Mouse (Mus musculus) adrenal gland, postnatal 14 days (tissue): ENCODE results near the gene Sertad1. TPM values are rescaled to one million over a fixed set of nuclear protein-coding genes. Genes with fewer than 3 reads are reported as not detected.

Experiments
- total RNA-seq: library from RNA; stranded (reverse); gene quantifications from 2 replicates; pipeline ENCODE4 v1.2.3, GENCODE M21; 2021

Sertad1 gene
- total RNA-seq, 1 experiment from 2014 or later: 26.3 TPM

Other genes with a start within 250 kb of the Sertad1 start
- gene Numbl, start 228.5 kb upstream of the Sertad1 start, total RNA-seq: 8.7 and 11.9 TPM in 2 replicates
- 122 and 126 TPM in 2 replicates for gene Ltbp4, start 149.2 kb upstream of the Sertad1 start, total RNA-seq
- 16.1 and 26.1 TPM in 2 replicates for gene Shkbp1, start 130.9 kb upstream of the Sertad1 start, total RNA-seq
- gene Gm20479, start 129.5 kb upstream of the Sertad1 start, total RNA-seq: 1.8 TPM in 2 replicates
- 0.74 and 1.5 TPM in 2 replicates for gene Sptbn4, start 39.2 kb upstream of the Sertad1 start, total RNA-seq
- gene Blvrb, start 38.9 kb upstream of the Sertad1 start, total RNA-seq: 72.6 and 76.9 TPM in 2 replicates
- gene Sertad3, start 13.1 kb upstream of the Sertad1 start, total RNA-seq: 12.9 and 15.7 TPM in 2 replicates
- 2.7 and 3.5 TPM in 2 replicates for gene Prx, start 12.4 kb downstream of the Sertad1 start, total RNA-seq
- 0.44 and 0.64 TPM in 2 replicates for gene Hipk4, start 36.4 kb downstream of the Sertad1 start, total RNA-seq
- gene Pld3, start 66.3 kb downstream of the Sertad1 start, total RNA-seq: 87.2 and 100 TPM in 2 replicates
- gene 2310022A10Rik, start 66.3 kb downstream of the Sertad1 start, total RNA-seq: 13.6 and 14.4 TPM in 2 replicates
- 197 and 255 TPM in 2 replicates for gene Akt2, start 104.6 kb downstream of the Sertad1 start, total RNA-seq
- 0.26 and 0.83 TPM in 2 replicates for gene Ttc9b, start 167.0 kb downstream of the Sertad1 start, total RNA-seq
- gene Map3k10, start 187.7 kb downstream of the Sertad1 start, total RNA-seq: 25.3 and 29.6 TPM in 2 replicates
- 1.6 and 2.6 TPM in 2 replicates for gene Zfp607b, start 202.4 kb downstream of the Sertad1 start, total RNA-seq
- gene Zfp60, start 244.5 kb downstream of the Sertad1 start, total RNA-seq: 12.5 and 16.0 TPM in 2 replicates